Mouse (Mus musculus) left cerebral cortex, postnatal 25 days (tissue): ENCODE measurements around the gene Lrp5. TPM values are rescaled to one million over a fixed set of nuclear protein-coding genes. Genes with fewer than 3 reads are reported as not detected.

Source experiments
- DNase-seq, 2 experiments: peaks; one replicate each; pipeline ENCODE4 v3.0.0; 2022; ENCODE audit warnings: low spot score in 2 of 2, mixed read lengths in 1 of 2
- intact Hi-C: fragments of 180-260 bp; cut with DNase I; formaldehyde crosslinking; loops from one replicate; pipeline ENCODE4 v1.15.1; 2025
- total RNA-seq, 2 experiments: library from RNA; stranded (reverse); gene quantifications; 2 replicates each; pipeline ENCODE4 v1.2.3; 2021

Gene Lrp5
- 10 to 100 TPM in 1 of 2 experiments, 1 to 10 TPM in 1; 9.1 to 10.0 TPM for total RNA-seq

DNA sequence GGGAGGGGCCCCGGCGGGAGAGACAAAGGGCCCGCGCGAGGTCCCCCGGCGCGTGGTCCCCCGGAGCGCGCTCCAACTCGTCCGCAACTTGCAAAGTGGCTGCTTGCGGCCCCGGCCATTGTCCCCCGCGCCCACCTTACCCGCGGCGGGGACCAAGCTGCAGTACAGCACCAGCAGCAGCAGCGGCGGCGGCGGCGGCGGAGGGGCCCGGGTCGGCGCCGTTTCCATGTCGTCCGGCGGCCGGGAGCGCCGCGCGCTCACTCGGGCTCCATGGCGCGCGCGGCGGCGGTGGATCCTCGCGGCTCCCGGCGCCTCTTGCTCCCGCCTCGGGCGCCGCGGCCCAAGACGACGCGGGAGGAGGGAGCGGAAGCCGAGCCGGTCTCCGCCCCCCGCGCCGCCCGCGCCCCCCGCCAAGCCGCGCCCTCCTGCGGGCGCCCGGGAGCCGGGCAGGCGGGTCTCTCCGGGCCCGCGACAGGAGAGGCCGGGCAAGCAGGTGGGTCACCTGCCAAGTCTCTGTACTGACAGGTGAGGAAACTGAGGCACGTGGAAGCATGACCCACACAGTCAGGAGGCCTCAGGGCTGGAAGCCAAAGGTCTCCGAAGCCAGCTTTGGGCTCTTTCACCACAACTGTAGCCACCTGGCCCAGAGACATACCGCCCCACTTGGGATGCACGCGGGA lies at the start of gene Lrp5:
Gene Lrp5, minus strand, starts transcription at position 350 of the 680 bp plus-strand sequence.
- intact Hi-C loops, result loop anchor here (5.0 kb wide), 1 partner anchor 64 kb away; no protein-coding TSS in a partner anchor
- DNase-seq, result peak in 1 of 2 experiments; percentile 36

GRCm38 (mm10) chr19:3736001-3736400 lies 49.6 kb upstream of the Lrp5 start:
- intact Hi-C loops, result no loop called here
- DNase-seq, result no peak

GRCm38 (mm10) chr19:3730781-3731646 lies 44.6 kb upstream of the Lrp5 start:
- DNase-seq, result no peak
- intact Hi-C loops, result no loop called here

- no peak for DNase-seq
- intact Hi-C loops, result no loop called here
Observed at GRCm38 (mm10) chr19:3728901-3729300, 42.5 kb upstream of the Lrp5 start.

DNA sequence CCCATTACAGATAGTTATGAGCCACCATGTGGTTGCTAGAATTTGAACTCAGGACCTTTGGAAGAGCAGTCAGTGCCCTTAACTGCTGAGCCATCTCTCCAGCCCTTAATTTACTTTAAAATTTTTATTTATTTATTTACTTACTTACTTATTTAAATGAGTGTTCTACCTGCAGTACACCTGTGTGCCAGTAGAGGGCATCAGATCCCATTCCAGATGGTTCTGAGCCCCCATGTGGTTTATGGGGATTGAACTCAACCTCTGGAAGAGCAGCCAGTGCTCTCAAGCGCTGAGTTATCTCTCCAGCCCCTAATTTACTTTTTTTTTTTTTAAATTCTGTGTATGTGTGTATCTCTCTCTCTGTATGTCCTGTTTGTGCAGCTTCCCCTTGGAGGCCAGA lies 38.4 kb upstream of the Lrp5 start:
- intact Hi-C loops, result loop anchor here (5.0 kb wide), 1 partner anchor 43 kb away; the partner anchor contains the start of gene Kmt5b
- peak; percentile 57 to 63 for DNase-seq

GRCm38 (mm10) chr19:3723904-3724303 lies 37.5 kb upstream of the Lrp5 start:
- intact Hi-C loops, result loop anchor here (5.0 kb wide), 1 partner anchor 43 kb away; the partner anchor contains the start of gene Kmt5b
- no peak for DNase-seq

DNA sequence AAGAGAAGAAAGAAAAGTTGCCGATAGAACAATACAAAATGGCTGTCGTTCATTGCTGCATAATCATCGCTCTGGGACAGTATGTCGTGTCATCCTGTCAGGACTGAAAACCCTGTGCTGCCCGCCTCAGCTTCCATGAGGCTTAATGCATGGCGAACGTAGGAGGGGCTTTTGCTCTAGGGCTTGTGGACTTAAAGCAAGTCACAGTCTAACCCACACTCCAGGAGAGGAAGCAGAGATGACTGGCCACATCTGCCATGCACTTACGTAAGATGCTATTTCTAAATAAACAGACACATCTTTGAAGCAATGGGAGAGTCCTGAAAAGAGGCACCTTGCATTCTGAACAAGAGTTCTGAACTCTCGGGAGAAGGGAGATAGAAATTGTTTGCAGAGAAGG lies 36.8 kb upstream of the Lrp5 start:
- intact Hi-C loops, result loop anchor here (5.0 kb wide), 1 partner anchor 44 kb away; the partner anchor contains the start of gene Kmt5b
- DNase-seq, result no peak

GRCm38 (mm10) chr19:3719362-3719891 lies 33.1 kb upstream of the Lrp5 start:
- intact Hi-C loops, result no loop called here

DNA sequence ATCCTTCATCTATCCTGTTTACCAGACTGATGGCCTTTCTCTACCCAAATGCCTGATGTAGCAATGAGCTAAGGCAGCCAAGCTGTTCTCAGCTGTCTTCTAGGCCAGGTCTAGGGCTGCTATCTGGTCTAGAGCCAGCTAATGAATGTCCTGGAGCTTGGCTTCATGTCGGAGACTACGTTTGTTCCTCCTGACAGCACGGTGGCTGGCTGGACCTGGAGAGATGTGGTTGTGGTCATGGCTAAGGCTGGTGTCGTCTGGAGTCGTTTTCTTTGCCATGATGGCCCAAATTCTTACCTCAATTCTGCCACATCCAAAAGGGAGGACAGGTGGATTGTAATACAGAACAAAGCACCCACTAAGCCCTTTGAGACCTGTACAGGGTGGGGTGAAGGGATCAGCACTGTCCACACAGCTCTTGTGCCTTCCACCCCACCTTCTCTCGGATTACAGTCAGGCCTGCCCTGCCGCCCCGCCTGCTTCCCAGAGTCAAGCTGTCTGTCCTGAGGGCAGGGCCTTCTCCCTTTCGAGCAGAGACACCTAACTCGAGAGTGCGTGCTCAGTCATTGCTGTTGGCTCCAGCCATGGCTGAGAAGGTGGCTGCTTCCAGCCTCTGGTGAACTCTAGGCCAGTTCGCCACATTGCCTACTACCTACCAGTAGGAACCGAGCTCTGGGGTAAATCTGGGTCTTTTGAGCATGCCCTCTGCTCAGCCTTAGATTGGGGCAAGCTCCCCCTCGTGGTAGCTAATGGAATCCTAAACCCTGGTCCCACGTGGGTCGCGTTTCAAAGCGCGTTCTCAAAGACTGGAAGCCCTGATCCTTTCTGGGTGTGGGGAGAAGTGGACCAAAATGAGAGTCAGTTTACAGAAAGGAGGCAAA lies 32.4 kb upstream of the Lrp5 start:
- intact Hi-C loops, result no loop called here
- DNase-seq, result peak; percentile 69 to 73

More at GRCm38 (mm10) chr19:3719362-3719891, 33.1 kb upstream of the Lrp5 start:
- peak; percentile 62 to 76 for DNase-seq

DNA sequence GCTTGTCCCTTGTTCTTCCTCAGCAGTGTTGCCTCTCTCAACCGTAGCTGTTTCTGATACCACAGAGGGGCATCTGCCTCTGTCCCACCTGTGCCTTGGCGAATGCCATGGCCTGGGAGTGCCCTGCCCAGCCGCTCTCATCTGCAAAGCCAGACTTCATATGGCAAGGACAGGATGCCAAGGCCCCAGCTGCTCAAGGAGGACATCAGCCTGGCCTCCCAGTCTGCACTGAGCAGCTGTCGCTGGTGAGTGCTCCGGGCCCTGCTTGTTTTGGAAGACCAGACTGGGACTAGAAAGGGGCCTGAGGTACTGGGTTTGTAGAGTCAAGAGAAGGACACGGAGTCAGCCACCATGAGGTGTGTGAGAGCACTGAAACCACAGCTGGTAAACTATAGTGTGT lies 28.0 kb upstream of the Lrp5 start:
- DNase-seq, result peak in 1 of 2 experiments; percentile 23
- intact Hi-C loops, result no loop called here

DNA sequence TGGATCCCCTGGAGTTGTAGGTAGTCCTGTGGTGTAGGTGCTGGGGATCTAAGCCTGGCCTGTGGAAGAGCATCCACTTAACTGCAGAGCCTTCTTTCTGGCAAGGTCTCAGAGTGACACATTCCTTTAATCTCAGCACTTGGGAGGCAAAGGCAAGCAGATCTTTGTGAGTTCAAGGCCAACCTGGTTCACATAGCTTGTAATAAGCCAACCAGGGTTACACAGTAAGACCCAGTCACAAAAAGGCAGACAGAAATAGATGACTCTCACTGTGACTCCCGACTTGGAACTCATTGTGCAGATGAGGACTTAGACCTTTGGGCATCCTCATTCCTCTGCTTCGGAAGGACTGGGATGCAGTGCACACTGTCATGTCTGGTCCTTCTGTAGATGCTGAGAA lies 24.1 kb upstream of the Lrp5 start:
- intact Hi-C loops, result no loop called here
- no peak for DNase-seq

DNA sequence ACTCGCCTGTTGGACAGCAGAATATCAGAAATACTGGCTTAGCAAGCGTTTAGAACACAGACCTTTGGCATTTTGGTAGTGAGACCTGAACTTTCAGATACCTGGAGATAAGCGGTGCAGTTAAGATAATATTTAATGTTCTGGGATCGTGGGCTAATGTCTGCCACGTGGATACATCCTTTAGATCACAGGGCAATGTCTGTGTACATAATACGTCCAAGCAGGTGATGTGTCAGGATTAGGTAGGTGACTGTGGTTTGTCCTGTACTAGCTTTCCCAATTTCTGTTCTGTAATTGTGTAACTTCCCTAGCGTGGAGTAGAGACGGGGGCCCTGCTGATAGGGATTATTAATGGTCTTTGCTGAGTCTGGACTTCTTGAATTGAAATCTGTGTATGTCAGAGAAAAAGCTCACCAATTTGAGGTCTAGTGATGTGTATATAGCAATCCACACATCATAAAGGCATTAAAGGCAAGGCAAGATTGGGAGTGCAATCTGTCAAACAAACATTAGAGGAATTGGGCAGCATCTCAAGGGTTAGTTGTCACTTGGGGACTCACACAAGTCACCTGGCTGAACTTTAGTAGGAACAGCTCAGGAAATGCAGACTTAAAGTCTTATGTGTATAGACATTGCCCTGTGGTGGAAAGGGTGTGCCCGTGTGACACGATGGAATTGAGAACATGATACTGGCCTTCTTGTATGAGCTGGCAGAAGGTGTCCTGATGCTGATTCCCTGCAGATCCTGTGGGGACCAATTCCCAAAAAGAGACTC lies 22.8 kb upstream of the Lrp5 start:
- no peak for DNase-seq
- intact Hi-C loops, result loop anchor here (5.0 kb wide), 1 partner anchor 132 kb away; the partner anchor contains the start of gene Ppp6r3

GRCm38 (mm10) chr19:3708078-3709012 lies 22.0 kb upstream of the Lrp5 start, which contains the start of gene 1810055G02Rik:
Gene 1810055G02Rik (plus strand): TSS chr19:3708293.
- intact Hi-C loops, result loop anchor here (5.0 kb wide), 1 partner anchor 131 kb away; the partner anchor contains the start of gene Ppp6r3
- peak; percentile 99 to 100 for DNase-seq

- DNase-seq, result no peak
- intact Hi-C loops, result loop anchor here (5.0 kb wide), 1 partner anchor 130 kb away; the partner anchor contains the start of gene Ppp6r3
Observed at GRCm38 (mm10) chr19:3707553-3707952, 21.2 kb upstream of the Lrp5 start.

DNA sequence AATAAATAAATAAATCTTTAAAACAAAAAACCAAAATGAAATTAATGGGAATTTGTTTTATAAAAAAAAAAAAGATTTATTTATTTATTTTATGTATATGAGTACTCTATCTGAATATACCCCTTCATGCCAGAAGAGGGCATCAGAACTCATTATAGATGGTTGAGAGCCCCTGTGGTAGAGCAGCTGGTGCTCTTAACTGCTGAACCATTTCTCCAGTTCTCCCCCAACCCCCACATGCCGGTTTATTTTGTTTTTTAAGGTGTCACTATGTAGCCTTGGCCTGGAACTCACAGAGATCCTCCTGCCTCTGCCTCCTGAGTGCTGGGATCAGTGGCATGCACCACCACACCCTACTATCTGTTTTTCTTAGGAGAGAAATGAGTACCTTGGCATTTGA lies 19.9 kb upstream of the Lrp5 start:
- DNase-seq, result no peak
- intact Hi-C loops, result loop anchor here (5.0 kb wide), 1 partner anchor 129 kb away; the partner anchor contains the start of gene Ppp6r3

GRCm38 (mm10) chr19:3702460-3702859 lies 16.1 kb upstream of the Lrp5 start:
- no peak for DNase-seq
- intact Hi-C loops, result loop anchor here (5.0 kb wide), 1 partner anchor 80 kb away; no protein-coding TSS in a partner anchor
